Mouse (Mus musculus): Measurements from ENCODE around the gene Pole3. TPM values are rescaled to one million over a fixed set of nuclear protein-coding genes. Genes with fewer than 3 reads are reported as not detected.
A peak's percentile ranks its signal among the peaks of the same experiment; 100 is the strongest.
"Not testable (repeated sequence)": the region's sequence is repeated elsewhere in the genome, so short reads cannot be mapped to it uniquely, and the experiment has no call there.

The Pole3 gene
- total RNA-seq, 2 experiments from 2014 or later: 18.6 to 19.1 TPM

GRCm38 (mm10) chr4:62501534-62501933 lies 23.3 kb downstream of the Pole3 start:
- intact Hi-C loops (cut with DNase I): loop anchor here (5.0 kb wide), 1 partner anchor 94 kb away; the partner anchor contains the start of genes Cdc26 and Prpf4
- DNase-seq: no peak

GRCm38 (mm10) chr4:62500799-62501198 lies 24.1 kb downstream of the Pole3 start:
- intact Hi-C loops (cut with DNase I): loop anchor here (5.0 kb wide), 1 partner anchor 93 kb away; the partner anchor contains the start of genes Cdc26 and Prpf4

GRCm38 (mm10) chr4:62496815-62497214 lies 28.1 kb downstream of the Pole3 start:
- peak; percentile 56 to 58 for DNase-seq
- intact Hi-C loops (cut with DNase I): no loop called here

More at GRCm38 (mm10) chr4:62500799-62501198, 24.1 kb downstream of the Pole3 start:
- DNase-seq: no peak

- intact Hi-C loops (cut with DNase I): no loop called here
- peak; percentile 54 to 73 for DNase-seq
Measured at GRCm38 (mm10) chr4:62495946-62496345, 28.9 kb downstream of the Pole3 start.

GRCm38 (mm10) chr4:62494230-62494629 lies 30.6 kb downstream of the Pole3 start:
- DNase-seq: no peak
- intact Hi-C loops (cut with DNase I): no loop called here

DNA sequence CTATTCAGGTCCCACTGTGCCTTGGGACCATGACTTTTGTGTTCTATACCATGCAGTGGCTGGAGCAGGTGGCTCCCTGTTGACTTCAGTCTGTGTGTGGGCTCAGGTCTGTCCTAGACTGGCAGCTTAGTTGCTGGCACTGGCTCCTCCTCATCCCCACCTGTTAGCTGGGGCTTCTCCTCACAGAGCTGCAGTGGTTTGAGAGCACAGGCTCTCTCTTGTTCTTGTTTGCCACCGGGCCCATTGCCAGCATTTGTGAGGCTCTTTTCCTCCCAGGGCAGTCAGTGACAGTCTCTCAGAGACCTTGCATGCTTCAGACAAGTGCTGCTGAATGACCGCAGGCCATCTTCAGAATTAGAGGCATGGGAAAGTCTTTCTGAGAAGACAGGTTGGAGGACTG lies 32.2 kb downstream of the Pole3 start:
- DNase-seq: no peak

DNA sequence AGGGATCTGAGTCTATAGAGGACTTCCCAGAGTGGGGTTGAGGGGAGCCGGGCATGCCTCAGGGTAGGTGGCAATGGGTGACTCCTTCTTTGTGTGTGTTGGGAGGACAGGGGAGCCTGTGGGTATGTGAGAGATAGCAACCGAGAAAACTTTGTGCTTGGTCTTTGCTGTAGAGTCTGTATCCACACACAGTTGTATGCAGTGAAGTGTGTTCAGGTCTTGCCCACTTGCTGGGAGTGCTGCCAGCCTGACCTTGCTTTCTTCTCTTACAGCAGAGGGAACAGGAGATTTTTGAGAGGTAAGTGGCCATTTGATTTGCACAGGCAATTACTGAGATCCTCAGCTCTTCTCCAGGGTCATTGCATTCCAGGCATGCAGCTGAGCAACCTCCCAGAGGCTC lies 37.0 kb downstream of the Pole3 start:
- no peak for DNase-seq
- intact Hi-C loops (cut with DNase I): no loop called here

More for the DNA sequence above, 32.2 kb downstream of the Pole3 start:
- intact Hi-C loops (cut with DNase I): no loop called here

- intact Hi-C loops (cut with DNase I): no loop called here
- no peak for DNase-seq
Measured at GRCm38 (mm10) chr4:62487172-62487571, 37.7 kb downstream of the Pole3 start.

DNA sequence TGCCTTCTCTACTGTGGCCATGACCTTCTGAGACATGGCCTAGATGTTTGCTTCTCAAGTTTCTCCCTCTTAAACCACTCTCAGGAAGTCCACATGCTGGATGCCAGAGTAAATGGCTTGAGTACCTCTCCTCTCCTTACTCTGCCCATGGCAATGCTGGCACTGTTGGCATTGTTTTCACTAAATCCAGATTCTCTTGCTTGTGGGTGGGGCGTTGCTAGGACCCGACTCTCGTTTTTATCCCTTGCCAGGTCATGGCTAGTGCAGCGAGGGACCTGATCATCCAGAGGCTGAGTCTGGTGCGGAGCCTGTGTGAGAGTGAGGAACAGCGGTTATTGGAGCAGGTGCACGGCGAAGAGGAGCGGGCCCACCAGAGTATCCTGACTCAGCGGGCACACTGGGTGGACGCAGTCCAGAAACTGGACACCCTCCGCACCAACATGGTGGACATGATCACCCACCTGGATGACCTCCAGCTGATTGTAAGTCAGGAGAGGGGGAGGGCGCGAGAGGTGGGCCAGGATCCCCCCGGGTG lies 38.6 kb downstream of the Pole3 start:
- intact Hi-C loops (cut with DNase I): no loop called here
- DNase-seq: no peak

DNA sequence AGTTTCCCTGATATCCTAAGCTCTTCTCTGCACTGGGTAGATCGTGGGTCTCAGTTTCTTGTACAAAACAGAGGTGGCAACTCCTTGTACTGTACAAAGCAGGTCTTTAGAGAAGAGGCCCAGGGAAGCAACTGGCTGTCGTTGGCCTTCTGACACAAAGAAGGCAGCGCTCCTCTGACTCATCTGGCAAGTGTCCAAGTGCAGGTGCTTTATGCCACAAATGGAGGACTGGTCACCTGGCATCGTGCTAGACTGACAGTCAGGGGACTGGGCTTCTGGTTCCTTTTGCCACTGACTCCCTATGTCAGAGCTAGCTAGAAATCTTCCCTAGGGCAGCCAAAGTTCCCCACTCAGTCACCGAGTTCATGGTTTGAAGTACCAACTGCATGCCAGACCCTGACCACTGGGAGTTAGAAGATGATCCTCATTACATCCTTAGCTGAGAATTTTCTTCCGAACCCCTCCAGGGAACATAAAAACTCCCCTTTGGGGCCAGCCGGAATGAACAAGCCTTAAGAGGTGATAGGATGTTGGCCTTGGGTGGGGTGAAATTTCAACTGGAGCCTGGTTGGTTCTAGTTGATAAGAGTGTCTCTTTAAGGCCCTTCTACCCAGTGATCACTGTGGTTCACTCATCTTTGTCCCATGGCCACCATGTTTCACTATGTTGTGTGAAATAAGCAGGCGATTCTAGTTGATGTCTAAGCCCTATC lies 39.3 kb downstream of the Pole3 start:
- intact Hi-C loops (cut with DNase I): no loop called here
- DNase-seq: no peak

- no peak for DNase-seq
- intact Hi-C loops (cut with DNase I): no loop called here
Measured at GRCm38 (mm10) chr4:62484928-62485327, 39.9 kb downstream of the Pole3 start.

DNA sequence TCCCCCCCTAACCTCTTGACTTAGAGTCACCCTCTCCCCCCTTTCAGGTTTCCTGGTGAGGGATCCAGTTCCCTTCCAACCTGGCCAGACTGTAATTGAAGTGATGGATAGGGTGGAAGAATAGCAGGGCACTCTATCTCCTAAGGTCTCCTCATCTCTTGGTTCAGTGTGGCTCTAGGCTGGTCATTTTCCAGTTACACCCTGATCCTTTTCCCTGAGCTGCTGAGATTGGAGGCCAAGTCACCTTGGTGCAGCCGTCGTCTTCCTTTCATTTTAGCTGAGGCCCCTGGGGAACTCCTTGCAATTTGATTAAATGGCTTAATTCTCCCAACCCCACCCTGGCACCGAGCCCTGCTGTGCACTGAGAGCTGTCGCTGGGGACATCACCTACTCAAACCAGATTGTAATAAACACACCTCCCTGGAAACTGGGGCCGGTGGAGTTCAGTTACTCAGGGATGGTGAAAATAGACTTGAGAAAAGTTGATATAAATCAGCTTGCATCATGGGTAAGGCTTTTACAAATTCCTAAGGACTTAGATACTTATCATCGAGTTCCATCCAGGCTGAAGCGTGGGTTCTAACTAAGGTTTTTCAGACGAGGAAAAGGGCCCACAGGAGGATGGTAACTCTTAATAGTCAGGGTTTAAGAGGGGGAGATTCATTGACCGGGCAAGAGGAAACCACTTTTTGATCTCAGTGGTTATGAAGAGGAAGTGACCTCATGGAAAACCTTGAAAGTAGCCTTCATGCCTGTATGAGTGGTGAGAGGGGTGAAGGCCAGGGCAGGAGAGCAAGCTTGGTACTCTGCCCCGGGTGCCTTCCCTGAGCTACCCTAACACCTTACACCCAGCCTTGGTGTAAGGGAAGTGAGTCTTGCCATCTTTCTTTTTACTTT lies 43.9 kb downstream of the Pole3 start:
- no peak for DNase-seq
- intact Hi-C loops (cut with DNase I): no loop called here

GRCm38 (mm10) chr4:62479937-62480708 lies 44.7 kb downstream of the Pole3 start, which contains the start of gene Bspry:
TSS of gene Bspry (plus strand) at chr4:62480053.
- intact Hi-C loops (cut with DNase I): no loop called here
- DNase-seq: peak; percentile 24 to 27

DNA sequence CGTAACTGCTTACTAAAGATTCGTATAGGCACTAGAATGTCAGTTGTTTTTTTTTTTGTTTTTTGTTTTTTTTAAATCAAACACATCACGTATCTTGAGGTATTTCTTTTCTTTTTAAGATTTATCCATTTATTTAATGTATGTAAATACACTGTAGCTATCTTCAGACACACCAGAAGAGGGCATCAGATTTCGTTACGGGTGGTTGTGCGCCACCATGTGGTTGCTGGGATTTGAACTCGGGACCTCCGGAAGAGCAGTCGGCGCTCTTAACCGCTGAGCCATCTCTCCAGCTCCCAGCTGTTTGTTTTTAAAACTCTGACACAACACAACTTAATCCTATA lies 45.3 kb downstream of the Pole3 start:
- intact Hi-C loops (cut with DNase I); DNase-seq: not testable (repeated sequence)

DNA sequence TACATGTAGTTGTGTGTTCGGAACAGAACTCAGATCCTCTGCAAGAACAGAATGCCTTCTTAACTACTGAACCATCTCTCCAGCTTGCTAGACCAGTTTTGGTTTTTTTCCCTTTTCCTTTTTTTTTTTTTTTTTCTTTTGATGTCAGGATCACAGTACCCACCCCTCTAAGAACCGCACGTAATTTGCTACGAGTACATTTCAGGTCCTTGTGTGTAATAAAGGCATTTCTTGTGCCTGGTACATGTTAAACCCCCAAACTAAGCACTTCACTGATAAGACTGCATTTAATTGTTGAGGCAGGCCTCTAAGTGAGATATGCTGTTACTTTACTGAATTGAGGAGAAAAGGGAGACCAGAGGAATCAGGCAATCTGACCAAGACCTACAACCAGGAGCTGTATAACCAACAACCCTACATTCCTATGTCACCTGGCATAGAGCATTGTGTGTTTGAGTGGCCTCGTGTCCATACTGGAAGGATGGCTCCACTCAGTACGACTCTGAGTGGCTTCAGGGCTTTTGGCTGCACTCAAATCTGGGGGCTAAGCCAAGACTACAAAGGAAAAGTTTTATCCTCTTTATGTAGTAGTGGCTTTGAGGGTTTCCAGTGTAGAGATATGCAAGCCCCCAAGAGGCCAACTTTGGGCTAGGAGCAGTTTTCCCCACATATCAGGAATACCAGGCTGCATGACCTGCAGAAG lies 47.2 kb downstream of the Pole3 start:
- intact Hi-C loops (cut with DNase I): no loop called here
- DNase-seq: no peak

- no peak for DNase-seq
- intact Hi-C loops (cut with DNase I): no loop called here
Measured at GRCm38 (mm10) chr4:62475793-62476192, 49.1 kb downstream of the Pole3 start.

GRCm38 (mm10) chr4:62475131-62475530 lies 49.7 kb downstream of the Pole3 start:
- intact Hi-C loops (cut with DNase I): no loop called here

More at GRCm38 (mm10) chr4:62475131-62475530, 49.7 kb downstream of the Pole3 start:
- DNase-seq: no peak
